Mouse (Mus musculus): ENCODE data around the gene Erich3.

DNA sequence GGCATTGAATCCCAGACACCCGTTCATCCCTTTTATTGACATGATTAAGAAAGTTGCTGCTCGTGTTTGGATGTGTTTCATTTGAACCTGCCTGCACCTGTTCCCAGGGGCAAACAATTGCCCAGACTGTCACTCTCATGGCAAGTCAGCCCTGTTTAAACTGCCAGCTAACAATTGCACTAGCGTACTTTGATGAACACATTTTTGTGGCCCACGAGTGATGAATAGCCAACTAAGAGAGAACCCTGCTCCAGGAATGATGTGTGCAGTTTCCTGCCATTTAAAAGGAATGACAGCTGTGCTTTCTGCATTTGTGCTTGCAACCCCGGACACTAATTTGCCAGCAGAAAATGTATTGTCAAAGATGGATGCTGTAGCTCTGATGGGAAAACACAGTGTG, 79.3 kb downstream of the Erich3 start:
- no peak for TF ChIP-seq POLR2A (IDR thresholded peaks at IDR 0.05; ENCODE audit: insufficient read depth, low read depth, low read length)
- no peak for TF ChIP-seq CTCF (IDR thresholded peaks at IDR 0.05; ENCODE audit: insufficient read depth, low read depth, low read length)
